Mouse (Mus musculus) stomach, postnatal 0 days (tissue): ENCODE data around the gene Atp5g1.

Experiments used
- CTCF ChIP-seq: IDR thresholded peaks from 2 replicates; pipeline ENCODE4 v1.5.1; 2016; ENCODE audit warnings: antibody characterized with exemption, low read depth, mild to moderate bottlenecking, moderate library complexity
- EP300 ChIP-seq: optimal IDR thresholded peaks from 2 replicates; pipeline ENCODE3; 2016; ENCODE audit warnings: antibody characterized with exemption

GRCm38 (mm10) chr11:96074351-96075176, 906 bp downstream of the Atp5g1 start:
- TF ChIP-seq CTCF (no peak), EP300 (no peak)
